Mouse (Mus musculus) T-cell, adult 2 months (primary cell): ENCODE results near the gene Tnfsfm13.
"Not testable (repeated sequence)": the region's sequence is repeated elsewhere in the genome, so short reads cannot be mapped to it uniquely, and the experiment has no call there.

Experiments
- DNase-seq: peaks from one replicate; pipeline ENCODE4 v3.0.0; 2022; ENCODE audit warnings: low spot score

Gene Tnfsfm13

DNA sequence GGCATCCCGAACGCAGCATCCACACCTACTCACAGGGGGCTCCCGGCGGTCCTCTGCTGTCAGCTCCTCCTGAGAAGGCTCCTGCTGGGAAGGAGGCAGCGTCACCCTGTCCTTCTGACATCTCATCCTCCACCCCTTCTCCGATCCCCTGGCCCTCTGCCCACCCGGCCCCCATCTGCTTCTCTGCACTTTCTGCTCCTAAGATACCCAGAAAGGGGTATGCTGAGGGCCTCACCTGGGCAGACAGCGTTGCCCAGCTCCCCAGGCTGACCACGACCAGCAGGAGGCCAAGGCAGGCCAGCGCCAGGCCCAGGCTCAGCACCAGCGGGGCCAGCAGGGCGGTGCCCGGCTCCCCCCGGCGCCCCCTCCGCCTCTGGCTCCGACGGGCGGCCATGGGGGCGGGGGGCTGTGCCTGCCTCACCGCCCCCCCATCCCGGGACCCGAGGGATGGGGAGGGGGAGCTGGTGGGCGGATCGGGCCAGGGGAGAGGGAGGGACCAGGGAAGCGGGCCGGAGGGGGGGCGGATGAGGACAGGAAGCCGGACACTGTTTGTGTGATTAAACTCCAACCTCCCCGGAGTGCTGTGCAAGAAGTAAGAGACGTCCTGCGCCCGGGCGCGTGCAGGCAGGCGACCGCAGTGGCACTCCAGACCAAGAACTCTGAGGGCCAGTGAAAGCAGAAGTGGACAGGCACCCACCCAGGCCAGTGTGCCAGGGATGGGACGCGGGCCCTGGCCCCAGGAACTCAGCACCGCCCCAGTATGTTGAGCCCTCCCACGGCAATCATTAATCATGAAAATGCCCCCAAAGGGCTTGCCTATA is at the start of gene Tnfsfm13, which contains the start of gene Tnfsf12:
Tnfsfm13 (minus strand) TSS at position 738 of the 821 bp plus-strand sequence.
Tnfsf12 (minus strand) TSS at position 489 of the 821 bp plus-strand sequence.
- no peak for DNase-seq

- DNase-seq, result not testable (repeated sequence)
These were observed 35.5 kb upstream of the Tnfsfm13 start for GRCm38 (mm10) chr11:69731408-69731807.

DNA sequence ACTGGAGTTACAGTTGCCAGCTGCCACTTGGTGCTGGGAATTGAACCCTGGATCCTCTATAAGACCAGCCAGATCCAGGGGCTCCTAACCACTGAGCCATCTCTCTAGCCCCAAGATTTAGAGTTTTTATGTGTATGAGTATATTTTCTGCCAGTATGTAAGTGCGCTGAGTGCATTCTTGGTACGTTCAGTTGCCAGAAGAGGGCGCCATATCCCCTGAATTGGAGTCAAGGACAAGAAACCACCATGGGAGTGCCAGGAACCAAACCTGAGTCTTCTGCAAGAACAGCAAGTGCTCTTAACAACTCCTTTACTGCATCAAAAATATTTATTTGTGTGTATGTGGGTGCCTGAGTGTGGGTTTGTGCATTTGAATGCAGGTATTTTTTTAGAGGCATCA is 33.2 kb upstream of the Tnfsfm13 start:
- peak; percentile 64 for DNase-seq

DNA sequence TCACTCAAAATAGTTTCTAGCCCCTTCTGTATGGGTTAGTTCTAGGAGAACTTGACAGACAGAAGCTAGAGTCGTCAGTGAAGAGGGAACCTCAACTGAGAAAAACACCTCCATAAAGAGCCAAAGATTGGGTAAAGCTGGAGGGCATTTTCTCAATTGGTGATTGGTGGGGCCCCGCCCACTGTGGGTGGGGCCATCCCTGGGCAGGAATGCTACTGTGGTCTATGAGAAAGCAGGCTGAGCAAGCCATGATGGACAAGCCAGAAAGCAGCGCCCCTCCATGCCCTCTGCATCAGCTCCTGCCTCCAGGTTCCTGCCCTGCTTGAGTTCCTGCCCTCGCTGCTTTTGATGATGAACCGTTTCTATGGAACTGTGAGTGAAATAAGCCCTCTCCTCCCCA is 30.1 kb upstream of the Tnfsfm13 start:
- no peak for DNase-seq

DNA sequence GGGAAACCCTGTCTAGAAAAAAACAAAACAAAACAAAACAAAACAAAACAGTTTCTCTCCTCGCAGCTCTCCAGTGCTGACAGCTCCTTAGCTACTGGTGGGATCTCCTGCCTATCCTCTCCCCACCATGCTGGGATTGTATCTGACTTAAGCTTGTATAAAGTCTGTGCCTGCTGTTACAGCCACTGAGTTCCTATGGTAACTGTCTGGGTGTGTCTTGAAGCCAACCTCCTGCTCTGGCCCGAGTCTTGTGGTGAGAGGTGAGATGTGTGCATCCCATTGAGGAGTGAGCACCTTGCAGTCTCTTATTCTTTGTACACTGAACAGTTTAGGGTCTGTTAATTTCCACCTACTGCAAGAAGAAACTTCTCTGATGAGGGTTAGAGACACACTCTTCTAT is 27.2 kb upstream of the Tnfsfm13 start:
- DNase-seq, result no peak

DNA sequence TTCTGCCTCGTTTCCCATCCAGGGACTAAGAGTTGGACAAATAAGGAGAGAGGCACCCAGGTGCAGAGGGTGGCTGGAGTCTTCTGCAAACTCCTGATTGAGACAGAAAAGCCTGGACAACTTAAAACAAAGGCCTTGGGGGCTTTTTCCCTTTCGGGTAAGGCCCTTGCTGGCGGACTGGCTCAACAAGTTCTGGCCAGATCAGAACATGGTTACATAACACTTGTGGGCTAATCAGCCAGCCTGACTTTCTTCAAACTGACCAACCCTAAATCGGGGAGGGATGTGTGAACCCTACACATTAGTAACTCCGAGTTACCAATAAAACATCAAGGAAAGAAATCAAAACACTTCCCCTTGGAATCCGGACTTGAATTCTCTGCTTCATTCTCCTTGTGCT is 25.0 kb upstream of the Tnfsfm13 start:
- no peak for DNase-seq

- DNase-seq, result no peak
These were observed 23.5 kb upstream of the Tnfsfm13 start for GRCm38 (mm10) chr11:69719423-69719822.

DNA sequence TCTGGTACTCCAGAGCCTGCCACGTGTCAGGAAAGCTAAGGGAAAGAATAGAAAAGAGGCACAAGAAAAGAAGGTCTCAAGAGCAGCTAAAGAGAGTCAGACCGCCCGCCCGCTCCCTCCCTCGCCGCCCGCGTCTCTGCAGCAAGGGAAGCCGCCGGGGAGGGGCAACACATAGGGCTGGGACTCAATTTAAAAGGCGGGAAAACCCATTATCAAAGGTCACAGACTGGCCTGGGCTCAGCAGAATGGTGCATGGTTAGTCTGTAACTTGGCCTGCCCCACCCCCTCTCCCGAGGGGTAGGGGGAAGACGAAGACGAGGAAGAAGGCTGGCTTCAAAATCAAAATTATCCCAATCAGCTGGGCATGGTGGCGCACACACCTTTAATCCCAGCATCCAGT is 22.8 kb upstream of the Tnfsfm13 start:
- no peak for DNase-seq

GRCm38 (mm10) chr11:69716953-69717352 is 21.1 kb upstream of the Tnfsfm13 start:
- DNase-seq, result no peak

DNA sequence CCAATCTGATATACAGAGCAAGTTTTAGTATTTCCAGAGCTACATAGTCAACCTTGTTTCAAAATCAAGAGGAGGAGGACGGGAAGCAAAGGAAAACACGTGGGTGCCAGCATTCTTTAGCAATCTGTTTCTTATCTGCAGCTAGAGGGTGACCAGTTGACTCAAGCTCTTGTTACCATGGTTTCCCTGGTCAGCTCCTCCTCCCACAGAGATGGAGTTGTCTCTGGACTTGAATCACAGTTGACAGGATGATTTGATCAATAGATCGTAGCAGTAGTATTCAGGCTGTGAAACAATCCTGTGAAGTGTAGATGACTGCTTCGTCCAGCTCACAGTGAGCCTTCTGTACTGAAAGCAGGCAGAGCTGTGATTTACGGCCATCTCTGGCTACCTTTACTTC is 20.0 kb upstream of the Tnfsfm13 start:
- no peak for DNase-seq

GRCm38 (mm10) chr11:69715482-69715881 is 19.6 kb upstream of the Tnfsfm13 start:
- no peak for DNase-seq

DNA sequence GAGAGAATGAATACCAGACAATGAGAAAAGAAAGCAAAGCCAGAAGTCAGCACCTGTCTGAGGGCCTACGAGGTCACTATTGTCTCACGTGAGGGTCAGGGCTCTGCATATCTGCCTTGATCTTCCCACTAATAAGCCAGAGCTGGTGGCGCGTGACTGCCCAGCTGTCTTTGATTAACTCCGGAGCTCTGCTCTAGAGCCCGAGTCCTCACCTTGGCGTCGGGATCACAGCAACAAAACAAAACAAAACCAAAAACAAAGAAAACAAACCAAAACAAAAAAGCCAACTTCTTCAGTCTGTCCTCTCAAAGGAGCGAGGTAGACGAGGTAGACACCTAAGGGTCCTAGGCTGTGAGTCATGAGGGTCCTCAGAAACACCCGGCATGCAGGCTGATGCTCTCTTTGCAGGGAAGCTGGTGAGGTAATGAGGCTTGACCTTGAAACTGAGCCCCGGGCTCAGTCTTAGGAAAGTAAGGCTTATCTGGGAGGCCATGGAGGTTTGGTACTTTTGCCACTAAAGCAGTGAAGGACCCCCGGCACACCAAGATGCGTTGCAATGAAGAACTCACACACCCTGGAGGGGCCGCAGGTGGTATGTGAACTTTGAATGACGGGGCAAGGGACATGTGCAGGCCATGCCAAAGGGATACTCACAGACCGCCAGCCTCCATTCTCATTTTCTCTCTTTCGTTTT is 18.9 kb upstream of the Tnfsfm13 start:
- no peak for DNase-seq

DNA sequence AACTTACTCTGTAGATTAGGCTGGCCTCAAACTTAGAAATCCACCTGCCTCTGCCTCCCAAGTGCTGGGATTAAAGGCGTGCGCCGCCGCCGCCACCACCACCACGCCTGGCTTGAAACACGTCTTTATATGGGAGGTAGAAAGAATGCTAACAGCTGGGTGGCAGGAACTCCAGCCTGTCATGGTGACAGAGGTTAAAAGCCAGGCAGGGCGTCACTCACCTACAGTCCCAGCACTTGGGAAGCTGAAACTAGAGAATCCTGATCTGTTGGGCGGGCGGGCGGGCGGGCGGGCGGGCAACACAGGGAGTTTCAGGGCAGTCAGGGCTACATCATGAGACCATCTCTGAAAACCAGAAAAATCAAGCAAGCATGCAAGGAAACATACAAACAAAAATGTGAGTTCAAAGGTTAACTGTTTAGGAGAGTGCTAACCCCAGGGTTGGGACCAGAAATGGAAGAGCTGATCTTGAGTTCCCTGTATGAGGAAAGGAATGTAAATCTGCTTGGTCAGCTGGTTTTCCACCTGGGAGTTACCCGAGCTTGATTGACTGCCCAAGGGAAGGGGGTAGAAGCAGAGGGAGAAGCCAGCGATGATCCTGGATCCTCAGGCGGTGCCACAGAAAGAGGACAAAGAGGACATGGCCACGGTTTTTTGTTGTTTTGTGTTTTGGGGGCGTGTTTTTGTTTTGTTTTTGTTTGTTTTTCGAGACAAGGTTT is 17.2 kb upstream of the Tnfsfm13 start:
- DNase-seq, result no peak

DNA sequence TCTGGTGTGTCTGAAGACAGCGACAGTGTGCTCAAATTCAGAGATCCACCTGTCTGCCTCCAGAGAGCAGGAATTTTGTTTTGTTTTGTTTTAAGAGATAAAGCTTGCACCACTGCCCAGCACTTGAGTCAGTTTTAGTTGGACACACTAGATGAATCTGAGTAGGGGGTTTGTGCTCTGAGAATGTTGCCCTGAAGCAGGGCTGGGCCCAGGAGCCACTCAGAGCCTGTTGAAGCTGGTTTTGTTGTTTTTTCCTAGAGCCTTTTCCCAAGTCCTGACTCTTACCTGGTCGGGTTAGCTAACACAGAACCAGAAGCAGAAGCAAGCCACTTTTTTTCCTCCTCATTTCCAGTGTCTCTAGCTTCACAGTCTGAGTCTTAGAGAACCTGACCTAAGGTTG is 15.2 kb upstream of the Tnfsfm13 start:
- DNase-seq, result no peak

GRCm38 (mm10) chr11:69710470-69710869 is 14.6 kb upstream of the Tnfsfm13 start:
- DNase-seq, result no peak

DNA sequence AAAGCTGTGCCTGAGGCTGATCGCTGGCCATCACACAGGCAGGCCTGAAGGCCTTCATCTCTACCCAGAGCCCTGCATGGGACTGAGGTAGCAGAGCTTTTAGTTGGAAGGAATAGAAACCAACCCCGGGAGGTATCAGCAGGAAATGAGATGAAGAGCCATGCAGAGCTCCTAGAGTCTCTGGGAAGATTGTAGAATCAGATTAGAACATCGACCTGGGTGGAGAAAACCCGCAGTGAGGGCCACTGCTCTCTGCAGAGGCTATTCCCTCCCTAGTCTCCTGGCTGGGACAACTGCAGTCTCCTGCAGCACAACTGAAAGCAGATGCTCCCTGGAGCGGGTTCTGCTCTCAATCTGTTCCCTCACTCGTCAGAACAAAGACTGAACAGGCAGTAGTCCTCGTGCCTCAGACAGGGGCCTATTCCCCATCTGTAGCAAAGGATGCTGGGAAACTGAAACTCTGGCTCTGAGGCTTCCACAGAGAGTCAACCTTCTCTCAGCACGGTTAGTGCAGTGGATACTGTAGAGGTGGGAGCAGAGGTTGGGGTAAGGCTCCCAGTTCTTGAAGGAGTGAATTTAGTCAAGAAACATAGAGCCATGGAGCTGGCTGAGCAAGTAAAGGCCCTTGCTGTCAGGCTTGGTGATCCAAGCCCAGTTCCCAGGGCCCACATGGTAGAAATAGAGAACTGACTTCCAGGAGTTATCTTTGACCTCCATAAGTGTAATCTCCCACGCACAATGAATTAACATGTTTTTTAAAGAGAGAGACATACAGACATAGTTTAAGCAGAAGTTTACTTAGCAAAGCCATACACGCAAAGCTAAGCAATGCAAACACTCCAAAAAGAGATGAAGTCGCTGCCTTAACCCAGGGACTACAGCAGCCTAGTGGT is 13.9 kb upstream of the Tnfsfm13 start:
- DNase-seq, result no peak

- DNase-seq, result no peak
These were observed 12.8 kb upstream of the Tnfsfm13 start for GRCm38 (mm10) chr11:69708614-69709265.

GRCm38 (mm10) chr11:69707873-69708381 is 12.0 kb upstream of the Tnfsfm13 start:
- no peak for DNase-seq

- no peak for DNase-seq
These were observed 11.6 kb upstream of the Tnfsfm13 start for GRCm38 (mm10) chr11:69707480-69707847.

GRCm38 (mm10) chr11:69706775-69707479 is 11.0 kb upstream of the Tnfsfm13 start:
- DNase-seq, result no peak
